Mouse (Mus musculus): ENCODE measurements around the gene Mill2.

Mill2 gene

GRCm38 (mm10) chr7:18875372-18875771 is 35.6 kb downstream of the Mill2 start:
- no peak for DNase-seq (ENCODE audit: low spot score in 2 of 2)

- no peak for DNase-seq (ENCODE audit: low spot score in 2 of 2)
Measured at GRCm38 (mm10) chr7:18878691-18879090, 38.9 kb downstream of the Mill2 start.

- DNase-seq (ENCODE audit: low spot score in 2 of 2): no peak
Measured at GRCm38 (mm10) chr7:18883991-18884744, 44.4 kb downstream of the Mill2 start.

GRCm38 (mm10) chr7:18884745-18885422 is 45.1 kb downstream of the Mill2 start:
- DNase-seq (ENCODE audit: low spot score in 2 of 2): no peak

GRCm38 (mm10) chr7:18886963-18887362 is 47.2 kb downstream of the Mill2 start:
- no peak for DNase-seq (ENCODE audit: low spot score in 2 of 2)

- DNase-seq (ENCODE audit: low spot score in 2 of 2): no peak
Measured at GRCm38 (mm10) chr7:18890848-18891247, 51.1 kb downstream of the Mill2 start.

- DNase-seq (ENCODE audit: low spot score in 2 of 2): peak; percentile 59 to 89
Measured at GRCm38 (mm10) chr7:18891872-18892599, 52.3 kb downstream of the Mill2 start.

GRCm38 (mm10) chr7:18893009-18893408 is 53.2 kb downstream of the Mill2 start:
- DNase-seq (ENCODE audit: low spot score in 2 of 2): no peak

GRCm38 (mm10) chr7:18893651-18894430 is 54.1 kb downstream of the Mill2 start:
- peak in 1 of 2 experiments; percentile 28 for DNase-seq (ENCODE audit: low spot score in 2 of 2)

- no peak for DNase-seq (ENCODE audit: low spot score in 2 of 2)
Measured at GRCm38 (mm10) chr7:18896536-18896935, 56.8 kb downstream of the Mill2 start.

- no peak for DNase-seq (ENCODE audit: low spot score in 2 of 2)
Measured at GRCm38 (mm10) chr7:18900513-18900912, 60.7 kb downstream of the Mill2 start.

GRCm38 (mm10) chr7:18902486-18902885 is 62.7 kb downstream of the Mill2 start:
- DNase-seq (ENCODE audit: low spot score in 2 of 2): no peak

GRCm38 (mm10) chr7:18904971-18905370 is 65.2 kb downstream of the Mill2 start:
- no peak for DNase-seq (ENCODE audit: low spot score in 2 of 2)

- no peak for DNase-seq (ENCODE audit: low spot score in 2 of 2)
Measured at GRCm38 (mm10) chr7:18909797-18910196, 70.0 kb downstream of the Mill2 start.

- peak; percentile 96 to 98 for DNase-seq (ENCODE audit: low spot score in 2 of 2)
Measured at GRCm38 (mm10) chr7:18910241-18910831, 70.6 kb downstream of the Mill2 start, which contains the start of gene Ccdc61. TSS of gene Ccdc61 (minus strand) at chr7:18910415.

All from thymus, postnatal 10 days (tissue).